Mouse (Mus musculus) kidney, embryonic 15.5 days (tissue): Measurements from ENCODE around the gene Secisbp2. TPM values are rescaled to one million over a fixed set of nuclear protein-coding genes. Genes with fewer than 3 reads are reported as not detected.

Experiments
- ATAC-seq: fragments of 200-750 bp; cut with Nextera tagmentation; replicated peaks from 2 replicates; pipeline ENCODE4 v1.8.0; 2017; ENCODE audit warnings: moderate TSS enrichment; ENCODE audit not compliant: low FRiP score
- H3K27ac ChIP-seq: fragments of 300-500 bp; sonication (generic); 2 replicates; pipeline ENCODE4 v1.5.1; 2015; ENCODE audit warnings: mild to moderate bottlenecking, inconsistent platforms
- H3K27me3 ChIP-seq: fragments of 300-500 bp; sonication (generic); 2 replicates; pipeline ENCODE4 v1.6.1; 2015; ENCODE audit warnings: inconsistent platforms
- H3K36me3 ChIP-seq: fragments of 300-500 bp; sonication (generic); 2 replicates; pipeline ENCODE4 v1.6.1; 2015; ENCODE audit warnings: inconsistent platforms
- H3K4me1 ChIP-seq: fragments of 300-500 bp; sonication (generic); 2 replicates; pipeline ENCODE4 v1.6.1; 2015; ENCODE audit warnings: inconsistent platforms
- H3K4me2 ChIP-seq: fragments of 300-500 bp; sonication (generic); 2 replicates; pipeline ENCODE4 v1.6.1; 2015; ENCODE audit warnings: moderate library complexity, mild to moderate bottlenecking, inconsistent platforms
- H3K4me3 ChIP-seq: fragments of 300-500 bp; sonication (generic); replicated peaks from 2 replicates; pipeline ENCODE4 v1.5.1; 2015; ENCODE audit warnings: mild to moderate bottlenecking, inconsistent platforms
- H3K9ac ChIP-seq: fragments of 300-500 bp; sonication (generic); 2 replicates; pipeline ENCODE4 v1.6.1; 2015; ENCODE audit warnings: mild to moderate bottlenecking, inconsistent platforms
- H3K9me3 ChIP-seq: fragments of 300-500 bp; sonication (generic); replicated peaks from 2 replicates; pipeline ENCODE4 v1.6.1; 2016; ENCODE audit warnings: inconsistent platforms
- WGBS: fragments of 180-500 bp; shearing (Covaris S2); methylation state at CpG from one replicate; pipeline ENCODE4 v1.1.7; 2015; ENCODE audit warnings: mixed read lengths; 5-methylcytosine and 5-hydroxymethylcytosine counted together
- polyA plus RNA-seq: library from polyadenylated mRNA; unstranded; fragments of >200 nt; fragmentation: Nextera tagmentation; extraction: Ambion mirVana; gene quantifications from 2 replicates; pipeline ENCODE4 v1.2.1, GENCODE M21; 2015

The Secisbp2 gene
- polyA plus RNA-seq, 1 experiment from 2014 or later: 31.9 TPM

DNA sequence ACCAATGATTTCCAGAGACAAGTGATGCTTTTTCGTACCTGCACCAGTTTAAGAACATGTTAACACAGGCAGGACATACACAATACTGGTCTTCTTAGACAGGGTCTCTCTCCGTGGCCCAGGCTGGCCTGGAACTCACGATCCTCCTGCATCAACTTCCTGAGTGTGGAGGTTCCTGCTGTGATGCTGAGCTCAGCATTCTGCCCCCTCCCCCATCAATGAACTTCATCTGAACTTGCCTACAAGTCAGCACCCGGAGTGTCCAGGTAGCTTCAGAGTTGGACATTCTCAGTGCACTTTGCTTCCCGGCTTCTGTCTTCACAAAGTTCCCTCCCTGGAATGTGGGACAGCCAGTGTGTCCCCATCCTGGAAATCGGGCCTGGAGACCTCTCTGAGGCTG lies 73.1 kb downstream of the Secisbp2 start:
- Histone ChIP-seq H3K9ac (no peak overlapping the region), H3K4me2 (no peak overlapping the region), H3K4me1 (peaks cover 17% of the 10 kb centered on the region), H3K27ac (no peak overlapping the region), H3K4me3 (no peak overlapping the region), H3K9me3 (no peaks in the 10 kb centered on the region), H3K36me3 (peaks cover 5% of the 10 kb centered on the region; the same call in 1 of the 2 replicates), H3K27me3 (no peaks in the 10 kb centered on the region)
- ATAC-seq: no peak
- 80% methylated on average over 6 of the region's 6 CpGs for WGBS

DNA sequence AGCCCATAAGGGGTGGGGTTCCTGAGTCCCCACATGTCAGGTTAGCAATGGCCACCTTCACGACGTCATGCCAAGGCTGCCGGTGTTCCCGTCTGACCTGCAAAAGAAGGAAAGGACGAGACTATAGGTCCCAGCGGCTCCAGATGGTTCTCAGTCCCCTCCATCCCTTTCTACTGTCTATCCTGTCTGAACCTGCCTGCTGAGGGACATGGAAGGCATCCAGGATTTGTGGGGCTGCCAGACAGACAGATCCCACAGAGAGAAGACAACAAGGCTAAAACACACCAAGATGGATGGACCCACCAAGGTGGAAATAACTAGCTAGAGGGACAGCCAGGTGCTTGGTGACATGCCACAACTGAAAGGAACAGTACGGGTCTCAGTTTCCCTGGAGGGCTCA lies 73.9 kb downstream of the Secisbp2 start:
- ATAC-seq: no peak
- Histone ChIP-seq H3K4me2 (no peak overlapping the region), H3K36me3 (peaks cover 1% of the 10 kb centered on the region; the same call in 1 of the 2 replicates), H3K9me3 (no peaks in the 10 kb centered on the region), H3K4me1 (peaks cover 26% of the 10 kb centered on the region), H3K4me3 (no peak overlapping the region), H3K27ac (no peak overlapping the region), H3K9ac (no peak overlapping the region), H3K27me3 (no peaks in the 10 kb centered on the region)
- 84% methylated on average over 7 of the region's 7 CpGs for WGBS

DNA sequence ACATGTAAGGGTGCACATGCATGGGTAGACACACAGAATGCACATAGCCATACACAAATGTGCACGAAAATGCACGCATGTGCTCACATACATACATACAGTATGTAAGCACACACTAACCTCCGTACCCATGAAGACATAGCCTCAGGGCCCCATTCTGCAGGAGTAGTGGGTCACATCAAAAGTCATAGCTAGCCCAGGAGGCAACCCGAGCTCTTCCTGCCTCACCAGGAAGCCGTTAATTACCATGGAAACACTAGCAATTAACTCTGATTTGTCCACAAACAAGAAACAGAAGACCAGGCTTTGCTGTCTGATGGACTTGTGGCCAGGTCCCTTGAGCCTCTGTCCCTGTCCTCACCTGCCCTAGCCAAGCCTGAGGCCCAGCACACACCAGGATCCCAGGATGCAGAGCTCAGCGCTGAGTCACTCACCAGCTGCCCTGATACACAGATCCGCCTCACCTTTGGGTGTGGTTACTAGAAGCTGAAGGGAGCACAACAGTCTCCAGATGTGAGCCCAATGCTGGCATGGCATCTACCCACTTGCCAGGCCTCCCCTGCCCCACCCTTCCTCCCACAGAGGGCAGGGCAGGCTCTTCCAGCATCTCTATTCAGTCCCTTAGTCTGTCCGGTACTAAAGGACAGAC lies 74.6 kb downstream of the Secisbp2 start:
- Histone ChIP-seq H3K4me3 (no peak overlapping the region), H3K4me1 (peaks cover 29% of the 10 kb centered on the region), H3K27ac (no peak overlapping the region), H3K9me3 (no peaks in the 10 kb centered on the region), H3K27me3 (no peaks in the 10 kb centered on the region), H3K36me3 (no peaks in the 10 kb centered on the region), H3K4me2 (no peak overlapping the region), H3K9ac (no peak overlapping the region)
- WGBS: 57% methylated on average over 8 of the region's 8 CpGs
- no peak for ATAC-seq

DNA sequence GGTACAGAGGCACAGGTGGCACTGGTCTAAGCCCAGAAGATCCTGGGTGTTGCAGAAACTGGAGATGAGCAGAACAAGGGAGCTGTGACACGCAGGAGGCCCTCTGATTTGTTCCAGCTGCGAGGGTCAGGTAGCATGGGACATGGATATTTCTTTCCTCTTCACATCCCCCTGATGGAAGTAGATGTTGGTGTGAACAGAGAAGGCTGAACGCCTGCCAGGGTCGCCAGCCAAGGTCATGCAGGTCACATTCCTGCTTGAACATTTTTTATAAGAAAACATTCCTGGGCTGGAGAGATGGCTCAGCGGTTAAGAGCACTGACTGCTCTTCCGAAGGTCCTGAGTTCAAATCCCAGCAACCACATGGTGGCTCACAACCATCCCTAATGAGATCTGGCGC lies 75.9 kb downstream of the Secisbp2 start:
- Histone ChIP-seq H3K9me3 (no peaks in the 10 kb centered on the region), H3K27me3 (no peaks in the 10 kb centered on the region)
- 44% methylated on average over 6 of the region's 7 CpGs for WGBS

DNA sequence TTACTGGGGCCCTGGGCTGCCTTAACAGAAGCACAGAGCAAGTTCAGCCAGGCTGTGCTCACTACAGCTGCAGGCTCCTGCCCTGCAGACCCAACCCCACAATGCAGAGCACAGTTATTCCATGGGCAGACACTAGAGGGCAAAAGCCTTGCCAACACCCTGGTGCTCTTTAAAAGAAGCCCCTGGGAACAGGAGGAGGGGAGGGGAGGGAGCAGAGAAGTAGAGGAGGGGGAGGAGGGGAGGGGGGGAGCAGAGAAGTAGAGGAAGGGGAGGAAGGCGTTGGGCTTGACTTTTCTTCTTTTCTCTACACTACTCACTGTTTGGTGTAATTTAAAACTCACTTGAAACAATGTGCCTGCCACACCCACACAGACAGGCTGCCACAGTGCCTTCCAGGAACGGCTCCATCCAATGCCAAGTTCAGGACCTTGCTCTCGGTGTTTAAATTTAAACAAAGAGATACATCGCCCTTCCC lies 78.4 kb downstream of the Secisbp2 start:
- Histone ChIP-seq H3K4me3 (no peak overlapping the region), H3K9ac (no peak overlapping the region), H3K4me1 (peaks cover 33% of the 10 kb centered on the region), H3K27me3 (no peaks in the 10 kb centered on the region), H3K9me3 (no peaks in the 10 kb centered on the region), H3K4me2 (no peak overlapping the region), H3K36me3 (no peaks in the 10 kb centered on the region), H3K27ac (peak overlapping the region; percentile 79)
- ATAC-seq: peak; percentile 69
- 1% methylated on average over 4 of the region's 4 CpGs for WGBS

More for the DNA sequence above, 75.9 kb downstream of the Secisbp2 start:
- H3K9ac ChIP-seq: no peak overlapping the region
- H3K27ac ChIP-seq: no peak overlapping the region
- ATAC-seq: 0 out of 2 replicates have a peak, but pooled peaks have one; percentile 27
- no peak overlapping the region for H3K4me3 ChIP-seq
- no peaks in the 10 kb centered on the region for H3K36me3 ChIP-seq
- H3K4me2 ChIP-seq: no peak overlapping the region
- peaks cover 33% of the 10 kb centered on the region for H3K4me1 ChIP-seq

DNA sequence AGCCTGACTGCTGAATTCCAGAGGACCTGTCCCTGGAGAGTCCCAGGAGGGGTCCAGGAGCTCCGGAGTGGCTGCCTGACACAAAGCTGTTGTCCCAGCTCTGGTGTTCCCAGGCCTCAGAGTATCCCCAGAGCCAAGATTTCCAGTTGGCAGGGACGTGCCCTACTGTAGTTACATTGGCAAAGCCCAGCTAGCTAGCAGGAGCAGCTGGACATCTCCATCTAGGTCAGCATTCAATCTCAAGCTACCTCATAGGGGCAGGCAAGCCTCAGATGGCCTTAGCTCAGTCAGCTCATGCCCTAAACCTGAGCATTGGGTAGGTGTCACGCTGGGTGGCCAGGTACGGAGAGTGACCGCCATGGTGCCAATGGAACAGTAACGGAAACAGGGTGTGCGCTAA lies 80.0 kb downstream of the Secisbp2 start:
- no peaks in the 10 kb centered on the region for H3K9me3 ChIP-seq
- H3K9ac ChIP-seq: no peak overlapping the region
- WGBS: 92% methylated on average over 7 of the region's 7 CpGs
- no peak for ATAC-seq
- no peaks in the 10 kb centered on the region for H3K36me3 ChIP-seq
- no peak overlapping the region for H3K4me2 ChIP-seq
- H3K27ac ChIP-seq: no peak overlapping the region
- H3K4me1 ChIP-seq: peaks cover 31% of the 10 kb centered on the region
- no peak overlapping the region for H3K4me3 ChIP-seq
- no peaks in the 10 kb centered on the region for H3K27me3 ChIP-seq

DNA sequence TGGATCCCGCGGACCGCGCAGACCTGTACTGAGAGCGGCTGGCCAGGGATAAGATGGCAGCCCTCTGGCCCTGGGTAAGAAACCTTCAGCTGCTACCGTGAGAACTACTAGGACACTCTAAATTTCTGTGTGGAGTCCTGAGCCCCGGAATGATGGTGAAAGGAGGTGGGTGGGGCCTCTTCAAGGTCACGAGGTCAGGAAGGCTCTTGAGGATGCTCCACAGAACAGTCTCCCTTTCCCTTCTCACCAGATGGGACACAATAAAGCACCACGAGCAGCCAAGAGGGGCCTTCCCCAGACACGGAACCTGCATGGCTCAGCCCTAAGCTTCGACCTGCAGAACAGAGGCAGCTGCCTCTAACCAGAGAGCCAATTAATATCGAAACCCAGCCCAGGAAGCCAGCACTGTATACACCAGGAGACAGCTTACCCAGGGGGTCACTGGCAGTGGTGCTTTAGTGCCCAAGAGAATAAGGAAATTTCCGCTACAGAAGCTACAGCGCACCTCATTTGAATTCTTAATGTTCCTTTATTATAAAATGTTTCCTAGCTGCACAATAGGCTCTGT lies 80.7 kb downstream of the Secisbp2 start:
- 71% methylated on average over 14 of the region's 14 CpGs for WGBS
- H3K4me3 ChIP-seq: no peak overlapping the region

More for the DNA sequence above, 80.7 kb downstream of the Secisbp2 start:
- H3K27me3 ChIP-seq: no peaks in the 10 kb centered on the region
- peaks cover 35% of the 10 kb centered on the region for H3K4me1 ChIP-seq
- no peak for ATAC-seq
- H3K9me3 ChIP-seq: no peaks in the 10 kb centered on the region
- no peak overlapping the region for H3K27ac ChIP-seq
- H3K4me2 ChIP-seq: no peak overlapping the region
- H3K9ac ChIP-seq: no peak overlapping the region
- no peaks in the 10 kb centered on the region for H3K36me3 ChIP-seq

Other genes with a start within 250 kb of the Secisbp2 start
- gene S1pr3, start 243.1 kb upstream of the Secisbp2 start, polyA plus RNA-seq: 50.1 and 53.7 TPM in 2 replicates
- 0.18 TPM in 2 replicates for gene Shc3, start 82.3 kb upstream of the Secisbp2 start, polyA plus RNA-seq
- gene Cks2, start 6.5 kb upstream of the Secisbp2 start, polyA plus RNA-seq: 370 and 419 TPM in 2 replicates
- gene Sema4d, start 142.1 kb downstream of the Secisbp2 start, polyA plus RNA-seq: 19.6 and 20.3 TPM in 2 replicates
- 40.2 and 42.8 TPM in 2 replicates for gene Gadd45g, start 195.0 kb downstream of the Secisbp2 start, polyA plus RNA-seq